Mouse (Mus musculus): ENCODE data around the gene Aqp6. TPM values are rescaled to one million over a fixed set of nuclear protein-coding genes. Genes with fewer than 3 reads are reported as not detected.

Gene Aqp6
- polyA plus RNA-seq (2017; shearing (Covaris generic)): not detected

DNA sequence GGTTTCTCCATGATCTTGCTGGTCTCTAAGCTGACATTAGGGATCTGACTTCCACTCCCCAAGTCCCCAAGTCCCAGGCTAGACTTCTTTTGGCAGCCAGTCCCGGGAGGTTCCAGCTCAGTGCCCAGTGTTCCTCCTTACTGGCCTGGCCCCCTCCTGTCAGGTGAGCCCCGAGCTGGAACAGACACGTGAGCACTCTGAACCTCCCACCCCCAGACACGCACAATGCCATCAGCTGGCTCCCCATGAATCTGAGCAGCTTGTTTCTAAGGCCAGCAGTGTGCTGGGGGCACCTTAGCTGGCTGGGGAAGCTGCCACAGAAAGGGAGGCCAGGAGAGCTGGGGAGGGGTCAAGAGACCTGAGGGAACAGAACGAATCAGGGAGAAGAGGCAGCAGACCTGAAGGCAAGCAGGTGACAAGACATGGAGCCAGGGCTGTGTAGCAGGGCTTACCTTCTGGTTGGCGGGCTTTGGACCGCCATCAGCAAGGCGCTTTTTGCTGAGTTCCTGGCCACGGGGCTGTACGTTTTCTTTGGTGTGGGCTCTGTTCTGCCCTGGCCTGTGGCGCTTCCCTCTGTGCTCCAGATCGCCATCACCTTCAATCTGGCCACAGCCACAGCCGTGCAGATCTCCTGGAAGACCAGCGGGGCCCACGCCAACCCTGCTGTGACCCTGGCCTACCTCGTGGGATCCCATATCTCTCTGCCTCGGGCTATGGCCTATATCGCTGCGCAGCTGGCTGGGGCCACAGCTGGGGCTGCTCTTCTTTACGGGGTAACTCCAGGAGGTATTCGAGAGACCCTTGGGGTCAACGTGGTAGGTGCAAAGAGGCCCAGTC, at the start of gene Aqp6:
Aqp6 (plus strand) TSS at position 415 of the 837 bp plus-strand sequence.

DNA sequence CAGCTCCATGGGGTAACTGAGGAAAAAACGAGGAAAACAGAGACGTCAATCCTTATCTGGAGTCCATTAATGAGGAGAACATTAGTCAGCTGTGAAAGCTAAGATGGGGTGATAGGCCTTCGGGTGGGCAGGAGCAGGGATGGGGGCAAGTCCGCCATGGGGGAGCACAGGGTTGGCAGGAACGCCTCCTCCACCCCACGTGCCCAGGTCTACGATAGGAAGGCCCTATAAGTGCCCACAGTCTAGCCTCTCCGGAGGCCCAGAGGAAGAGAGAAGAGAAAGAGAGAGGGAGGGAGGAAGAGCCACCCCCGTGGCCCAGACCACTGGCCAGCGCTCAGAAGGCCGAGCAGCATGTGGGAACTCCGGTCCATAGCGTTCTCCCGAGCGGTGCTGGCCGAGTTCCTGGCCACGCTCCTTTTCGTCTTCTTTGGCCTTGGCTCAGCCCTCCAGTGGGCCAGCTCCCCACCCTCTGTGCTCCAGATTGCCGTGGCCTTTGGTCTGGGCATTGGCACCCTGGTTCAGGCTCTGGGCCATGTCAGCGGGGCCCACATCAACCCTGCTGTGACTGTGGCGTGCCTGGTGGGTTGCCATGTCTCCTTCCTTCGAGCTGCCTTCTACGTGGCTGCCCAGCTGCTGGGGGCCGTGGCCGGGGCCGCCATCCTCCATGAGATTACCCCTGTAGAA, 22.3 kb upstream of the Aqp6 start, which contains the start of gene Aqp2:
Aqp2 (plus strand) TSS at position 254 of the 684 bp plus-strand sequence.

GRCm38 (mm10) chr15:99590429-99591084, 10.6 kb upstream of the Aqp6 start, which contains the start of gene Aqp5:
Gene Aqp5, plus strand, starts transcription at chr15:99590782.

DNA sequence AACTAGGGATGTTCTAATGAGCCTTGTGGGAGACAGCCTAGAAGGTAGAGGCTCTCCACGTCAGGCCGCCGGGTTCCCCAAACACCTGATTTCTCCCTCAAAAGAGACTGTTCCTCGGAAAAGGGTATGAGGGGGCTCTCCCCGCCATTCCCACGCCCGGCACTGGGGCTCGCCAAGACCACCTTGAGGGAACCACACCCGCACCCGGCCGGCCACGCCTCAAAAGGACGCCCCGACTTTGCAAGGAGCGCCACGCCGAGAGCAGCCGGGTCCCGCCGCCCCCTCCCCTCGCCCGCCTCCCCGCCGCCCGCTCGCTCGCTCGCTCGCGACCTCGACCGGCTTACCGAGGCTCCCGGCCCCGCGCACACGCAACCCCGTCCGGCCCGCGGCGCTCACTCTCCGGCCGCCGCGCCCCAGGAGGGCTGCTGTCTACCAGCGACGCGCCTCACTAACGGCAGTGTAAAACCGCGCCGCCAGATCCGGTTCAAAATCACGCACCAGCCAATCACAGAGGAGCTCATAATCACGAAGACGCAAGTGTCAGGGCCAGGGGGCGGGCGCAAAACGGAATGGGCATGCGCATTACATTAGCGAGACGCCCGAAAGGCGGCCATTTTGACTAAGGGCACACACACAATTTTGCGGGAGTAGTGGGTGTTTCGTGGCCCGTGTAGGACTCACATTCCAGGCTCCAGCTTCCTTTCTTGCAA, 50.1 kb downstream of the Aqp6 start, which contains the start of gene Racgap1:
Racgap1 (minus strand) TSS at position 494 of the 710 bp plus-strand sequence.

Other genes with a start within 250 kb of the Aqp6 start
- 10 to 100 TPM; 44.2 to 45.5 TPM for gene Fmnl3, start 230.9 kb upstream of the Aqp6 start, polyA plus RNA-seq (2017; shearing (Covaris generic))
- gene Tmbim6, start 208.5 kb upstream of the Aqp6 start, polyA plus RNA-seq (2017; shearing (Covaris generic)): 100 to 1,000 TPM; 146 to 237 TPM
- 10 to 100 TPM in 1 of 2 experiments, 1 to 10 TPM in 1; 8.0 to 12.3 TPM for gene Nckap5l, start 143.7 kb upstream of the Aqp6 start, polyA plus RNA-seq (2017; shearing (Covaris generic))
- 10 to 100 TPM; 20.4 to 22.9 TPM for gene Bcdin3d, start 126.7 kb upstream of the Aqp6 start, polyA plus RNA-seq (2017; shearing (Covaris generic))
- gene Faim2, start 73.2 kb upstream of the Aqp6 start, polyA plus RNA-seq (2017; shearing (Covaris generic)): under 1 TPM; 0.01 to 0.20 TPM
- gene Aqp2, start 22.3 kb upstream of the Aqp6 start, polyA plus RNA-seq (2017; shearing (Covaris generic)): not detected
- gene Aqp5, start 10.6 kb upstream of the Aqp6 start, polyA plus RNA-seq (2017; shearing (Covaris generic)): not detected
- gene Racgap1, start 50.3 kb downstream of the Aqp6 start, polyA plus RNA-seq (2017; shearing (Covaris generic)): 10 to 100 TPM; 59.3 to 62.7 TPM
- under 1 TPM; 0.07 to 0.63 TPM for gene Asic1, start 69.0 kb downstream of the Aqp6 start, polyA plus RNA-seq (2017; shearing (Covaris generic))
- gene Smarcd1, start 100.7 kb downstream of the Aqp6 start, polyA plus RNA-seq (2017; shearing (Covaris generic)): 10 to 100 TPM; 31.0 to 40.1 TPM
- not detected for gene Gm17349, start 104.1 kb downstream of the Aqp6 start, polyA plus RNA-seq (2017; shearing (Covaris generic))
- under 1 TPM; 0.14 to 0.36 TPM for gene Gpd1, start 116.1 kb downstream of the Aqp6 start, polyA plus RNA-seq (2017; shearing (Covaris generic))
- 100 to 1,000 TPM; 133 to 166 TPM for gene Cox14, start 124.2 kb downstream of the Aqp6 start, polyA plus RNA-seq (2017; shearing (Covaris generic))
- gene Cers5, start 171.5 kb downstream of the Aqp6 start, polyA plus RNA-seq (2017; shearing (Covaris generic)): 10 to 100 TPM; 86.7 to 92.1 TPM

All from activated CD4-positive, CD25-positive, alpha-beta regulatory T cell (primary cell).